Mouse (Mus musculus): ENCODE measurements at regions not wholly inside any gene's neighbourhood (a gene's known extent, or its start where the extent isn't known, plus 50 kb on each side); places are given as distances from the start of the nearest gene placed in this dataset.

GRCm38 (mm10) chr3:147736673-147737439 is 884.7 kb downstream of the Ttll7 start:
- TF ChIP-seq CTCF (IDR thresholded peaks at IDR 0.05; ENCODE audit: control insufficient read depth, insufficient read depth, insufficient replicate concordance, low read depth, low read length) (no peak), POLR2A (IDR thresholded peaks at IDR 0.05; ENCODE audit: control insufficient read depth, low read depth, low read length) (no peak)

All from testis, adult 2 months (tissue).